Mouse (Mus musculus) MEL (cell line): ENCODE data around the gene Snx10. TPM values are rescaled to one million over a fixed set of nuclear protein-coding genes. Genes with fewer than 3 reads are reported as not detected.

Source experiments
- DNase-seq: peaks from one replicate; pipeline ENCODE4 v3.0.0; 2011; ENCODE audit warnings: low read depth, low spot score
- H3K27ac ChIP-seq: 2 replicates; pipeline ENCODE4 v1.5.1; 2012; ENCODE audit warnings: low read depth, mild to moderate bottlenecking, control low read depth, low read length, moderate library complexity; ENCODE audit not compliant: control insufficient read depth
- H3K27me3 ChIP-seq, 2 experiments: fragments of 150-350 bp in 1 of 2; sonication (generic) in 1 of 2; 2 replicates each; pipeline ENCODE4 v1.6.1; 2012; ENCODE audit warnings: low read length in 2 of 2, mild to moderate bottlenecking in 2 of 2, improper control_type of control experiment in 1 of 2, moderate library complexity in 1 of 2; ENCODE audit not compliant: insufficient read depth in 2 of 2, control insufficient read depth in 1 of 2
- H3K36me3 ChIP-seq, 2 experiments: 2 replicates each; pipeline ENCODE4 v1.6.1; 2012 to 2014; ENCODE audit warnings: low read length in 2 of 2, improper control_type of control experiment in 1 of 2, inconsistent platforms in 1 of 2, mild to moderate bottlenecking in 1 of 2; ENCODE audit not compliant: insufficient read depth in 2 of 2, control insufficient read depth in 1 of 2
- H3K4me1 ChIP-seq, 2 experiments: fragments of 150-350 bp in 1 of 2; sonication (generic) in 1 of 2; 2 replicates each; pipeline ENCODE4 v1.6.1; 2012; ENCODE audit warnings: low read length in 2 of 2, improper control_type of control experiment in 1 of 2, mild to moderate bottlenecking in 1 of 2; ENCODE audit not compliant: insufficient read depth in 2 of 2, control insufficient read depth in 1 of 2
- H3K4me3 ChIP-seq, 2 experiments: fragments of 150-350 bp in 1 of 2; sonication (generic) in 1 of 2; 2 replicates each; pipeline ENCODE4 v1.5.1; 2012; ENCODE audit warnings: low read depth in 2 of 2, low read length in 2 of 2, mild to moderate bottlenecking in 2 of 2, moderate library complexity in 2 of 2, control low read depth in 1 of 2, improper control_type of control experiment in 1 of 2; ENCODE audit not compliant: control insufficient read depth in 1 of 2, insufficient read depth in 1 of 2
- H3K79me2 ChIP-seq: 2 replicates; pipeline ENCODE4 v1.6.1; 2012; ENCODE audit warnings: mild to moderate bottlenecking, low read length, moderate library complexity; ENCODE audit not compliant: control insufficient read depth, poor library complexity, insufficient read depth
- H3K9ac ChIP-seq: 2 replicates; pipeline ENCODE4 v1.6.1; 2012; ENCODE audit warnings: low read depth, mild to moderate bottlenecking, control low read depth, low read length, moderate library complexity; ENCODE audit not compliant: control insufficient read depth, poor library complexity, severe bottlenecking
- H3K9me3 ChIP-seq: fragments of 150-350 bp; sonication (generic); replicated peaks from 2 replicates; pipeline ENCODE4 v1.6.1; 2012; ENCODE audit warnings: mild to moderate bottlenecking, low read length, improper control_type of control experiment, moderate library complexity; ENCODE audit not compliant: insufficient read depth
- E2F4 ChIP-seq: IDR thresholded peaks from 2 replicates; pipeline ENCODE4 v1.6.1; 2011; ENCODE audit warnings: low read depth, low read length, improper control_type of control experiment, borderline replicate concordance
- EP300 ChIP-seq, 2 experiments: IDR thresholded peaks; 2 replicates each; pipeline ENCODE4 v1.6.1; 2011; ENCODE audit warnings: improper control_type of control experiment in 2 of 2, low read length in 2 of 2, low read depth in 1 of 2, mild to moderate bottlenecking in 1 of 2
- GATA1 ChIP-seq: IDR thresholded peaks from 2 replicates; pipeline ENCODE4 v1.6.1; 2011; ENCODE audit warnings: low read depth, low read length, improper control_type of control experiment
- TAL1 ChIP-seq: IDR thresholded peaks from 2 replicates; pipeline ENCODE4 v1.6.1; 2012; ENCODE audit warnings: mild to moderate bottlenecking, inconsistent platforms, low read length, moderate library complexity, mixed read lengths
- polyA plus RNA-seq, 2 experiments: library from polyadenylated mRNA; stranded (reverse) in 1 of 2; unstranded in 1 of 2; fragments of >175 nt in 1 of 2; fragments of >200 nt in 1 of 2; gene quantifications; 2 replicates each; pipeline versions ENCODE4 v1.2.1 to v1.2.4; 2012; ENCODE audit warnings: low replicate concordance in 2 of 2, low read depth in 1 of 2; ENCODE audit not compliant: insufficient read length in 2 of 2, insufficient read depth in 1 of 2, missing spikeins in 1 of 2
- total RNA-seq: library from RNA; depleted of rRNA; stranded (reverse); fragments of 300-350 nt; gene quantifications from 2 replicates; pipeline ENCODE4 v1.2.3, GENCODE M21; 2012; rRNA removed

Gene Snx10
- total and polyA plus RNA-seq, 3 experiments: 3.9 to 7.0 TPM; not detected in 1

- Histone ChIP-seq H3K27me3 (no peaks in the 10 kb centered on the region), H3K9ac (no peak overlapping the region), H3K79me2 (no peaks in the 10 kb centered on the region), H3K4me1 (peaks cover 0 to 8% of the 10 kb centered on the region in 2 experiments; a peak in 2 of 4 replicates), H3K27ac (no peak overlapping the region), H3K36me3 (peaks cover 0 to 2% of the 10 kb centered on the region in 2 experiments; a peak in 1 of 4 replicates), H3K9me3 (no peaks in the 10 kb centered on the region), H3K4me3 (0 out of 4 replicates have a peak overlapping the region, but pooled peaks of 1 of the 2 experiments have one; percentile 0)
- DNase-seq: peak; percentile 69
- TF ChIP-seq TAL1: peak; percentile 45
- peak; percentile 62; the same call in 1 of the 2 replicates for TF ChIP-seq GATA1
- no peak for TF ChIP-seq E2F4
- TF ChIP-seq EP300 (IDR thresholded peaks at IDR 0.05; ENCODE audit: low read depth in 1 of 2, low read length in 2 of 2): peak; percentile 42 to 46; a peak in 2 of 4 replicates
Observed at GRCm38 (mm10) chr6:51636019-51636568, 112.4 kb downstream of the Snx10 start.

Other genes with a start within 250 kb of the Snx10 start
- gene Nfe2l3, start 91.2 kb upstream of the Snx10 start, total RNA-seq: 0.07 and 0.15 TPM in 2 replicates
- under 1 TPM in 1 of 2 experiments, not detected in 1; 0.21 TPM for gene Nfe2l3, start 91.2 kb upstream of the Snx10 start, polyA plus RNA-seq
- 635 and 657 TPM in 2 replicates for gene Hnrnpa2b1, start 54.0 kb upstream of the Snx10 start, total RNA-seq
- gene Hnrnpa2b1, start 54.0 kb upstream of the Snx10 start, polyA plus RNA-seq: 1,000 to 10,000 TPM; 1,226 to 1,710 TPM
- gene Cbx3, start 53.5 kb upstream of the Snx10 start, total RNA-seq: 250 and 253 TPM in 2 replicates
- 100 to 1,000 TPM in 1 of 2 experiments, not detected in 1; 177 TPM for gene Cbx3, start 53.5 kb upstream of the Snx10 start, polyA plus RNA-seq